Mouse (Mus musculus): ENCODE data around the gene Otud5. TPM values are rescaled to one million over a fixed set of nuclear protein-coding genes. Genes with fewer than 3 reads are reported as not detected.
"Not testable (repeated sequence)": the region's sequence is repeated elsewhere in the genome, so short reads cannot be mapped to it uniquely, and the experiment has no call there.

Gene Otud5
- polyA plus RNA-seq, 3 experiments from 2014 or later: 18.2 to 34.2 (median 24.7) TPM

DNA sequence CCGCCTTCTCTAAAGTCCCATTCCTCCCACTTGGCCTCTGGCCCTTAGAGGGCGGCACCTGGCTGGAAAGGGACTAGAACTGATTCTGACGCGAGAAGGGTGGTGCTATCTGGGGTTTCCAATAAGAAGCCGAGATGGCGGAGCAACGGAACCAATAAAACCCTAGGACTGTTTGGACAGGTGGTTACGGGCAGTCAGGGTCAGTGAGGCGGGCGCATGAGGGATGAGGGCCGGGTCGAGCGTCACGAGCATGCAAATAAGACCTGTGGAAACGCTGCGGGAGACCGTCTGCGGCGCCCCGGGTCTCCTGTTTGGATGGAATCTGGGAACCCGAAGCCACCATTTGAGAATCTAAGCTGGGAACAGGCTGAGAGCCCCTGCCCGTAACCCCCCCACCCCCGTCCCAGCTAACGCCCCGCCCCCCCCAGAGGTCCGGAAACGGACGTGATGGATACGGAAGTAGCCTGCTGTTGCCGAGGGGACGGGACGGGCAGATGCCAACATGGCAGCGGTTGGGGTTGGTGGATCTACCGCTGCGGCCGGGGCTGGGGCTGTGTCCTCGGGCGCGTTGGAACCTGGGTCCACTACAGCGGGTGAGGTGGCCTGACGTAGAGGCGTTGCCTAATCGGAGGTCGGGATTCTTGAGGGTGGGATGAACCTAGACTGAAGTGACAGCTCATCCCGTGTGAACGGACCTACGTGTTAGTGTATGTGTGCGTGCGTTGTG is 42.8 kb downstream of the Otud5 start, which contains the start of gene Slc35a2:
Slc35a2 (plus strand) TSS at position 188 of the 727 bp plus-strand sequence.
- peak; percentile 71 for ATAC-seq

DNA sequence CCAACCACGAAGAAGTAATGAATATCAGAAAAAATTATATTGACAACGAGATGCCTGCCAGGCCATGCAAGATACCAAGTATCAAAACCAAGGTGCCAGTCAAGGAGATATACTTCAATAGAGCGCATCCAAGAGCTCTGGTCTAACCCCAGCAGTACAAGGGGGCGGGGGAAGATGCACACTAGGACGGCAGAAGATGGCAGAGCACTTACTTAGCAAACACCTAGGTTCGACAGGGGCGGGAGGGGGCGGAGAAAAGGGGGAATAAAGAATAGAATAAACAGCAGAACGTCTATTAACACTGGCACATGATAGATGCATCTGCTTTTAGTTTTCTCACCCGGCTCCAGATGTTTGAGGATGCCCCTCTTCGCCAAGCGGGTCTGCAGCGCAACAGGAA is 57.0 kb downstream of the Otud5 start:
- no peak for ATAC-seq

DNA sequence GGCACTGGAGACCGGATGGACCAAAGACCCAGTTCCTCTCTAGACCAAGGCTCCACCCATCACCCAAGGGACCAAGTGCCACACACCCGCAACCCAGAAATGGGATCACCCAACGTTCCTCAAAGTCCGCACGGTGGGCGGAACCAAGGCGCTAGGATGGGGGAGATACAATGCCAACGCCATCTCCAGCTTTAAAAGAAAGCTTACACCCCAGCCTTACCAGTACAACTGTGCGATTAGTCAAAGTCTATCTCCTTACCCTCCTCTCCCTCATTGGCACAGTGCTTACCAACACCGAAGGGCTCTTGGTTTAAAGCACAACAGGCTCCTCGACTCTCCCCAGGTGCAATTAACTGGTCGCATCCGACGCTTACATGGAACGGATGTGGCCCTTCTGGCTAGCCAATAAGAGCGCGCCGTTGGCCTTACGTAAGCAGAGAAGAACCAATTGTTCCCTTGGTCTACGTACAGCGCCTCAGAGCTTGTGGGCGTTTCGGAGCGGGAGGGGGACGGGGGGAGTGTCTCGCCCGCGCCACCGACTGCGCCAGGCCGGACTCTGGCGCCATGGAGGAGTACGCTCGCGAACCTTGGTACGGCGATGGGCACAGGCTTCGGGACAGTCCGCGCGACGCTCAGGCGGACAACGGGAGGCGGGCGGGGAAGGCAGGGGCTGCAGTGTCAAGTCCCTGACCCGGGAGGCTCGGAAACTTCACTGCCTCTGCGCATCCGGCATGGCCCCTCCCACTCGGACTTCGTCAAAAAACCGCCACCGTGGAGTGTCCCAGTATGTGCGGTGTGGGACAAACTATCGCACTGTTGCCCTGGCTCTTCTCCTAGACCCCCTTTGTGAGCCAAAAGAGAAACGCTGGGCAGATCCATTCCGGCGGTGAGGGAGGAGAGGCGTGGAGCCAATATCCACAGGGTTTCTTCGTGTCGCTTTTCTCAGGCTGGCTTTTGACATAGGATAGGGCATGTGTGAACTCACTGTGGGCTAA is 58.0 kb downstream of the Otud5 start, which contains the start of the genes Pqbp1 and Timm17b:
Pqbp1 (minus strand) TSS at position 390 of the 995 bp plus-strand sequence.
Timm17b (plus strand) TSS at position 478 of the 995 bp plus-strand sequence.
- peak; percentile 96 for ATAC-seq

DNA sequence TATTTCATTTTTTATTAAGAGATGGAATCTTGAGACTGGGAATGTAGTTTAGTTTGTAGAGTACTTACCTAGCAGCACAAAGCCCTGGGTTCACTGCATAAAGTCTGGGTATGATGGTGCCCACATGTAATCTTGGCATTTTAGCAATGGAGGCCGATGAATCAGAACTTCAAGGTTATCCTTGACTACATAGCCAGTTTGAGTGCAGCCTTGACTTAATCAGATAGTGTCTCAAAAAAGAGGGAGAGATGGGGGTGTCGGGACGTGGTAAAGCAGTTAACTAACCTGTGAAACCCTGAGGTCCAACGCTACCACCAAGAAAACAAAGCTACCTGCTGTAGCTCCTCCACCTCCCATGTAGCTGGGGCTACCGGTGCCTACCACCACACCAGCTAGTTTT is 63.3 kb downstream of the Otud5 start:
- ATAC-seq: no peak

DNA sequence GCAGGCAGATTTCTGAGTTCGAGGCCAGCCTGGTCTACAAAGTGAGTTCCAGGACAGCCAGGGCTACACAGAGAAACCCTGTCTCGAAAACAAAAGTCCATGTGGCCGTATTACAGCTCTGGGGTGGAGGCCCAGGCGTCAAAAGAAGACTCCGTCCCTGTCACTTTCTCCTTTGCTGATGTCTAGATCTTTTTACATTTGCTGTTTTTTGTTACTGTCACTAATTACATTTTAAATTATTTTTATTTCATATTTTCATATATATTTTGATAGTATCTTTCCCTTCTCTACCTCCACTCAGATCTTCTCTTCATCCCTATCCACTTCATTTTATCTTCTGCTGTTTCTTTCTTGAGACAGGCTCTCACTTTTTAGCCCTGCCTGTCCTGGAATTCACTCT is 66.6 kb downstream of the Otud5 start, which contains the start of gene Gm10491:
Gm10491 (minus strand) TSS at position 101 of the 400 bp plus-strand sequence.
- no peak for ATAC-seq

DNA sequence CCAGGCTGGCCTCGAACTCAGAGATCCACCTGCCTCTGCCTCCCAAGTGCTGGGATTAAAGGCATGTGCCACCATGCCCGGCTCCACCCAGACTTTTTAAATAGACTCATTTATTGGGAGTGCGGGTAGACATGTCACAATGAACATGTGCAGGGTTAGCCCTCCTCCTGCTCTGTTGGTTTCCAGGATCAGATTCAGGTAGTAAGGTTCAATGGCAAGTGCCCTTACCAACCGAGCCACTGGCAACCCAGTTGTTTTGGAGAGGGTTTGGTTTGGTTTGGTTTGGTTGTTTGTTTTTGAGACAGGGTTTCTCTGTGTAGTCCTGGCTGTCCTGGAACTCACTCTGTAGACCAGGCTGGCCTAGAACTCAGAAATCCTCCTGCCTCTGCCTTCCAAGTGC is 68.1 kb downstream of the Otud5 start, which contains the start of gene Gm10490:
Gm10490 (plus strand) TSS at position 301 of the 400 bp plus-strand sequence.
- not testable (repeated sequence) for ATAC-seq

DNA sequence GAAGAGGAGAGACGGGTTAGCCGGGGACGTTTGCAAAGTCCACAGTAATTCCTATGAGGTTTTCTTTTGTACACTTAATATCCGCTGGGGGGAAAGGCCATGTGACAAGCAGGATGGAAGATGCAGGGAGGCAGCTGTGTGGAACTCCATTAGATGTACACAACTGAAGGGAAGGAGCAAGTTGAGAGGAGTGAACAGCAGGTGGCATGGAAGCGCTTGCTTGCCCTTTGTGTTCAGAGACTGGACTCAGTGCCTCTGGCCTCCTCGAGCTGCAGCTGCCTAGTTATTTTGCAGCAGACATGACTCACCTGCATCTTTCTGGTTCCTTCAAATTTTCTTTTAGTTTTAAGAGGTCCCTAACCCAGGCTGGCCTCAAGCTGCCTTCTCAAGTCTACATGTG is 69.3 kb downstream of the Otud5 start:
- ATAC-seq: no peak

DNA sequence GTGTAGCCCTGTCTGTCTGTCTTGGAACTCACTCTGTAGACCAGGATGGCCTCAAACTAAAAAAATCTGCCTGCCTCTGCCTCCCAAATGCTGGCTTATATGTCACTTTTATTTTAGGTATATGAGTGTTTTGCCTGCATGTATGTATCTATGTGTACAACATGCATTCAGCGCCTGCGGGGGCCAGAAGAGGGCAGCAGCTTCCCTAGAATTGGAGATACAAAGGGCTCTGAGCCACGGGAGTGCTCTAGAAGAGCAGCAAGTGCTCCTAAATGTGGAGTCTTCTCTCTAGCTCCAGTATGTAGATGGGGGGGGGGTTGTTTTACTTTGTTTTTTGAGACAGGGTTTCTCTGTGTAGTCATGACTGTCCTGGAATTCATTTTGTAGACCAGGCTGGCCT is 74.5 kb downstream of the Otud5 start:
- not testable (repeated sequence) for ATAC-seq

DNA sequence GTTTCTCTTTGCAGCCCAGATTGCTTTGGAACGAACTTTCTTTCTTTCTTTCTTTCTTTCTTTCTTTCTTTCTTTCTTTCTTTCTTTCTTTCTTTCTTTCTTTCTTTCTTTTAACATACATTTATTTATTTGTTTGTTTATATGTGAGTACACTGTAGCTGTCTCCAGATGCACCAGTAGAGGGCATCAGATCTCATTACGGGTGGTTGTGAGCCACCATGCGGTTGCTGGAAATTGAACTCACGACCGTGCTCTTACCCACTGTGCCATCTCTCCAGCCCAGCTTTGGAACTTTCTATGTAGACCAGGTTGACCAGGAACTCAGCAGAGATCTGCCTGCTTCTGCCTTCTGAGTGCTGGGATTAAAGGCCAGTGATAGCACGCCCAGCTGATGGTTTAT is 76.8 kb downstream of the Otud5 start:
- ATAC-seq: not testable (repeated sequence)

DNA sequence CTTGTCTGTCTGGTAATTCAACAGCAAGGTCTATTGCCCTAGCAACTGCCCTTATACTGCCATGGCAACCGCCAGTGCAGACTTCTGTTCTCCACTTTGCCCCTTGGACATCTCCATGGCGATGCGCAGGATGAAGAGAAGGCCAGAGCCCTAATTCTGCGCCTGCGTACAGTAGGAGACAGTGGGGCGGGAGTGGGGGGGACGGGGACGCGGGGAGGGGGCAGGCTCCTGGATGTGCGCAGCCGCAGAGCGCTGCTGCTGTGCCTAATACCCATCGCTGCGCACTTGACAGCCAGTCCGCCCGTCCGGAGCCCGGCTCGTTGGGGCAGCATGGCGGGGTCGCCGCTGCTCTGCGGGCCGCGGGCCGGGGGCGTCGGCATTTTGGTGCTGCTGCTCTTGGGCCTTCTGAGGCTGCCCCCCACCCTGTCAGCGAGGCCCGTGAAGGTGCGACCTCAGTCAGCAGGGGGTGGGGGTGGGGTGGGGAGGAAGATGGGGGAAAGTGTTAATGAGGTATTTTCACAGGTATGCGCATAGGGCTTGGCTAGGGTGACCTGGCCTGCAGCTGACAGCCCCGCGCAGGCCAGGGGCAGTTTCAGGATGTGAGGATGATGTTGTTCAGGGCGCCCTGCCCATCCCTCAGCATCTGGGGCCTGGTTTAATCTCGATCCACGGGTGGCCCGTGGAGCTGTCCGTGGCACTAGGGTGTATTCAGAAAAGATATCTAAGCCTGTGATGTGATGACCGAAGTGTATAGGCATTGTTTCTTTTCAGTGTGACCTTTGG is 78.6 kb downstream of the Otud5 start, which contains the start of gene Pcsk1n:
Pcsk1n (plus strand) TSS at position 222 of the 783 bp plus-strand sequence.
- no peak for ATAC-seq

DNA sequence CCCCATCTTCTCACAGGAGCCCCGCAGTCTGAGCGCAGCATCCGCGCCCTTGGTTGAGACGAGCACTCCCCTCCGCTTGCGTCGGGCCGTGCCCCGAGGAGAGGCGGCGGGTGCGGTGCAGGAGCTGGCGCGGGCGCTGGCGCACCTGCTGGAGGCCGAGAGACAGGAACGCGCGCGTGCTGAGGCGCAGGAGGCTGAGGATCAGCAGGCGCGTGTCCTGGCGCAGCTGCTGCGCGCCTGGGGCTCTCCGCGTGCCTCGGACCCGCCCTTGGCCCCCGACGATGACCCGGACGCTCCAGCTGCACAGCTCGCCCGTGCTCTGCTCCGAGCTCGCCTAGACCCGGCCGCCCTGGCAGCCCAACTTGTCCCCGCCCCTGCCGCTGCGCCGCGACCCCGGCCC is 80.9 kb downstream of the Otud5 start:
- no peak for ATAC-seq

Other genes with a start within 250 kb of the Otud5 start
- 10 to 100 TPM in 1 of 3 experiments, 1 to 10 TPM in 2; 6.3 to 12.1 (median 8.4) TPM for gene Ccdc22, start 235.8 kb upstream of the Otud5 start, polyA plus RNA-seq (2017; shearing (Covaris generic))
- gene Cacna1f, start 234.3 kb upstream of the Otud5 start, polyA plus RNA-seq (2017; shearing (Covaris generic)): not detected
- gene Syp, start 202.9 kb upstream of the Otud5 start, polyA plus RNA-seq (2017; shearing (Covaris generic)): 1 to 10 TPM; 1.8 to 7.0 (median 7.0) TPM
- gene Prickle3, start 184.1 kb upstream of the Otud5 start, polyA plus RNA-seq (2017; shearing (Covaris generic)): 1 to 10 TPM; 4.6 to 8.3 (median 7.4) TPM
- gene Plp2, start 170.0 kb upstream of the Otud5 start, polyA plus RNA-seq (2017; shearing (Covaris generic)): 100 to 1,000 TPM; 140 to 192 (median 157) TPM
- gene Magix, start 160.1 kb upstream of the Otud5 start, polyA plus RNA-seq (2017; shearing (Covaris generic)): not detected
- gene Gpkow, start 144.2 kb upstream of the Otud5 start, polyA plus RNA-seq (2017; shearing (Covaris generic)): 10 to 100 TPM; 48.0 to 54.7 (median 52.7) TPM
- gene Wdr45, start 127.0 kb upstream of the Otud5 start, polyA plus RNA-seq (2017; shearing (Covaris generic)): 10 to 100 TPM; 39.0 to 53.6 (median 47.3) TPM
- not detected for gene Gm45208, start 119.1 kb upstream of the Otud5 start, polyA plus RNA-seq (2017; shearing (Covaris generic))
- 10 to 100 TPM; 33.2 to 42.0 (median 41.3) TPM for gene Praf2, start 112.9 kb upstream of the Otud5 start, polyA plus RNA-seq (2017; shearing (Covaris generic))
- under 1 TPM in 1 of 3 experiments, not detected in 2; 0.59 TPM for gene Ccdc120, start 90.5 kb upstream of the Otud5 start, polyA plus RNA-seq (2017; shearing (Covaris generic))
- gene Tfe3, start 78.8 kb upstream of the Otud5 start, polyA plus RNA-seq (2017; shearing (Covaris generic)): 10 to 100 TPM; 12.6 to 15.0 (median 12.9) TPM
- 10 to 100 TPM; 46.3 to 91.0 (median 68.7) TPM for gene Gripap1, start 51.6 kb upstream of the Otud5 start, polyA plus RNA-seq (2017; shearing (Covaris generic))
- 1 to 10 TPM in 1 of 3 experiments, under 1 TPM in 2; 0.43 to 1.1 (median 0.50) TPM for gene Kcnd1, start 19.1 kb upstream of the Otud5 start, polyA plus RNA-seq (2017; shearing (Covaris generic))
- 10 to 100 TPM; 29.8 to 42.0 (median 39.9) TPM for gene Pim2, start 36.9 kb downstream of the Otud5 start, polyA plus RNA-seq (2017; shearing (Covaris generic))
- 10 to 100 TPM; 18.6 to 23.6 (median 18.7) TPM for gene Slc35a2, start 42.7 kb downstream of the Otud5 start, polyA plus RNA-seq (2017; shearing (Covaris generic))
- 100 to 1,000 TPM in 1 of 3 experiments, 10 to 100 TPM in 2; 91.7 to 116 (median 99.0) TPM for gene Pqbp1, start 57.9 kb downstream of the Otud5 start, polyA plus RNA-seq (2017; shearing (Covaris generic))
- gene Timm17b, start 58.0 kb downstream of the Otud5 start, polyA plus RNA-seq (2017; shearing (Covaris generic)): 100 to 1,000 TPM; 116 to 127 (median 123) TPM
- not detected for gene Gm10491, start 66.5 kb downstream of the Otud5 start, polyA plus RNA-seq (2017; shearing (Covaris generic))
- gene Gm10490, start 68.2 kb downstream of the Otud5 start, polyA plus RNA-seq (2017; shearing (Covaris generic)): not detected
- not detected for gene Pcsk1n, start 78.5 kb downstream of the Otud5 start, polyA plus RNA-seq (2017; shearing (Covaris generic))
- not detected for gene Eras, start 87.2 kb downstream of the Otud5 start, polyA plus RNA-seq (2017; shearing (Covaris generic))
- gene Hdac6, start 106.5 kb downstream of the Otud5 start, polyA plus RNA-seq (2017; shearing (Covaris generic)): 10 to 100 TPM in 1 of 3 experiments, 1 to 10 TPM in 2; 6.2 to 12.7 (median 9.4) TPM
- 10 to 100 TPM in 2 of 3 experiments, not detected in 1; 25.6 to 27.7 TPM for gene Gata1, start 136.7 kb downstream of the Otud5 start, polyA plus RNA-seq (2017; shearing (Covaris generic))
- not detected for gene Glod5, start 177.1 kb downstream of the Otud5 start, polyA plus RNA-seq (2017; shearing (Covaris generic))
- gene Suv39h1, start 233.4 kb downstream of the Otud5 start, polyA plus RNA-seq (2017; shearing (Covaris generic)): 10 to 100 TPM; 14.7 to 26.1 (median 20.7) TPM
- gene Was, start 249.1 kb downstream of the Otud5 start, polyA plus RNA-seq (2017; shearing (Covaris generic)): 10 to 100 TPM; 18.3 to 24.3 (median 22.3) TPM

Measured in inflammation-experienced regulatory T-cells, adult 6 months (primary cell).